Mouse (Mus musculus) CH12.LX (cell line): ENCODE results near the gene Proser2. TPM values are rescaled to one million over a fixed set of nuclear protein-coding genes. Genes with fewer than 3 reads are reported as not detected.
A peak's percentile ranks its signal among the peaks of the same experiment; 100 is the strongest.

Source experiments
- DNase-seq: peaks from one replicate; pipeline ENCODE4 v3.0.0-alpha.2; 2013; ENCODE audit errors: extremely low read depth
- H3K27ac ChIP-seq: 2 replicates; pipeline ENCODE4 v1.5.1; 2012; ENCODE audit warnings: low read depth, mild to moderate bottlenecking, control low read depth, moderate library complexity; ENCODE audit not compliant: insufficient read depth
- H3K27me3 ChIP-seq: replicated peaks from 2 replicates; pipeline ENCODE3; 2012; ENCODE audit warnings: inconsistent platforms
- H3K36me3 ChIP-seq, 2 experiments: replicated peaks in 1 of 2; 2 replicates each; pipeline versions ENCODE3 to v1.6.1; 2012; ENCODE audit warnings: inconsistent platforms in 1 of 2, low read length in 1 of 2, mild to moderate bottlenecking in 1 of 2, mixed read lengths in 1 of 2, moderate library complexity in 1 of 2; ENCODE audit not compliant: control insufficient read depth in 1 of 2, insufficient read depth in 1 of 2
- H3K4me1 ChIP-seq, 2 experiments: 2 replicates each; pipeline ENCODE4 v1.6.1; 2012; ENCODE audit warnings: inconsistent platforms in 1 of 2, moderate library complexity in 1 of 2; ENCODE audit not compliant: insufficient read depth in 2 of 2, control insufficient read depth in 1 of 2
- H3K4me2 ChIP-seq: 2 replicates; pipeline ENCODE4 v1.6.1; 2012; ENCODE audit warnings: low read depth, mild to moderate bottlenecking, control low read depth; ENCODE audit not compliant: poor library complexity, insufficient read depth, severe bottlenecking
- H3K4me3 ChIP-seq, 3 experiments: fragments of 150-350 bp in 1 of 3; sonication (generic) in 1 of 3; replicated peaks in 1 of 3; 2 replicates each; pipeline versions ENCODE3 to v1.5.1; 2011 to 2012; ENCODE audit warnings: low read depth in 2 of 3, low read length in 2 of 3, mild to moderate bottlenecking in 2 of 3, moderate library complexity in 2 of 3, control low read depth in 1 of 3, improper control_type of control experiment in 1 of 3, inconsistent platforms in 1 of 3, mixed read lengths in 1 of 3; ENCODE audit not compliant: poor library complexity in 1 of 3
- H3K79me2 ChIP-seq: replicated peaks from 2 replicates; pipeline ENCODE4 v1.6.1; 2012; ENCODE audit warnings: mild to moderate bottlenecking, moderate library complexity; ENCODE audit not compliant: control insufficient read depth, poor library complexity, insufficient read depth, severe bottlenecking; ENCODE audit errors: extremely low read depth
- H3K9ac ChIP-seq: 2 replicates; pipeline ENCODE4 v1.6.1; 2012; ENCODE audit warnings: low read depth, mild to moderate bottlenecking, control low read depth, moderate library complexity; ENCODE audit not compliant: insufficient read depth
- H3K9me3 ChIP-seq: replicated peaks from 2 replicates; pipeline ENCODE3; 2012; ENCODE audit warnings: low read length, inconsistent platforms, mixed read lengths
- BHLHE40 ChIP-seq: IDR thresholded peaks from 2 replicates; pipeline ENCODE4 v1.6.1; 2011; ENCODE audit warnings: mild to moderate bottlenecking, low read depth, low read length, improper control_type of control experiment
- CHD1 ChIP-seq: IDR thresholded peaks from 2 replicates; pipeline ENCODE4 v1.6.1; 2012; ENCODE audit warnings: low read depth, low read length, improper control_type of control experiment, inconsistent platforms
- CHD2 ChIP-seq: IDR thresholded peaks from 2 replicates; pipeline ENCODE4 v1.6.1; 2011; ENCODE audit warnings: low read length, improper control_type of control experiment
- CTCF ChIP-seq, 2 experiments: IDR thresholded peaks in 1 of 2; conservative IDR thresholded peaks in 1 of 2; 2 replicates each; pipeline ENCODE4 v1.5.1; 2011 to 2012; ENCODE audit warnings: low read depth in 2 of 2, low read length in 2 of 2, improper control_type of control experiment in 1 of 2, inconsistent platforms in 1 of 2, mild to moderate bottlenecking in 1 of 2, moderate library complexity in 1 of 2
- E2F4 ChIP-seq: IDR thresholded peaks from 2 replicates; pipeline ENCODE4 v1.6.1; 2011; ENCODE audit warnings: low read depth, low read length, improper control_type of control experiment; ENCODE audit not compliant: insufficient replicate concordance
- EP300 ChIP-seq: IDR thresholded peaks from 2 replicates; pipeline ENCODE4 v1.6.1; 2011; ENCODE audit warnings: low read length, improper control_type of control experiment
- GABPA ChIP-seq: IDR thresholded peaks from 2 replicates; pipeline ENCODE4 v1.6.1; 2012; ENCODE audit warnings: low read depth, low read length, improper control_type of control experiment, inconsistent platforms; ENCODE audit not compliant: insufficient replicate concordance
- IRF4 ChIP-seq: IDR thresholded peaks from 2 replicates; pipeline ENCODE4 v1.6.1; 2014; ENCODE audit warnings: low read depth, mild to moderate bottlenecking, inconsistent platforms, low read length, improper control_type of control experiment
- JUN ChIP-seq: IDR thresholded peaks from 2 replicates; pipeline ENCODE4 v1.6.1; 2011; ENCODE audit warnings: low read depth, mild to moderate bottlenecking, low read length, improper control_type of control experiment, moderate library complexity; ENCODE audit not compliant: insufficient read depth
- JUND ChIP-seq: conservative IDR thresholded peaks from 2 replicates; pipeline ENCODE4 v1.6.1; 2011; ENCODE audit warnings: low read depth, low read length, improper control_type of control experiment
- MAFK ChIP-seq: IDR thresholded peaks from 2 replicates; pipeline ENCODE4 v1.6.1; 2011; ENCODE audit warnings: low read length, improper control_type of control experiment; ENCODE audit not compliant: insufficient replicate concordance
- MAX ChIP-seq: IDR thresholded peaks from 2 replicates; pipeline ENCODE4 v1.6.1; 2011; ENCODE audit warnings: low read length, improper control_type of control experiment
- MEF2A ChIP-seq: IDR thresholded peaks from 2 replicates; pipeline ENCODE4 v1.6.1; 2014; ENCODE audit warnings: low read depth, mild to moderate bottlenecking, inconsistent platforms, low read length, improper control_type of control experiment, borderline replicate concordance
- MYC ChIP-seq: IDR thresholded peaks from 2 replicates; pipeline ENCODE4 v1.6.1; 2011; ENCODE audit warnings: low read depth, mild to moderate bottlenecking, improper control_type of control experiment, low read length
- NELFE ChIP-seq: IDR thresholded peaks from 2 replicates; pipeline ENCODE4 v1.6.1; 2011; ENCODE audit warnings: low read depth, low read length, improper control_type of control experiment
- PAX5 ChIP-seq: IDR thresholded peaks from 2 replicates; pipeline ENCODE4 v1.6.1; 2012; ENCODE audit warnings: low read length, inconsistent platforms, mixed read lengths
- POLR2AphosphoS2 ChIP-seq: IDR thresholded peaks from 2 replicates; pipeline ENCODE4 v1.6.1; 2011; ENCODE audit warnings: low read depth, low read length, improper control_type of control experiment
- RCOR1 ChIP-seq: conservative IDR thresholded peaks from 2 replicates; pipeline ENCODE4 v1.6.1; 2012; ENCODE audit warnings: low read depth, mild to moderate bottlenecking, inconsistent platforms, low read length, improper control_type of control experiment
- SIN3A ChIP-seq: IDR thresholded peaks from 2 replicates; pipeline ENCODE4 v1.6.1; 2012; ENCODE audit warnings: low read length, improper control_type of control experiment, inconsistent platforms
- SMC3 ChIP-seq: IDR thresholded peaks from 2 replicates; pipeline ENCODE4 v1.6.1; 2011; ENCODE audit warnings: low read depth, low read length, improper control_type of control experiment
- TBP ChIP-seq: conservative IDR thresholded peaks from 2 replicates; pipeline ENCODE4 v1.6.1; 2011; ENCODE audit warnings: low read depth, low read length, improper control_type of control experiment
- TCF12 ChIP-seq: IDR thresholded peaks from 2 replicates; pipeline ENCODE4 v1.6.1; 2014; ENCODE audit warnings: low read depth, mild to moderate bottlenecking, inconsistent platforms, low read length, improper control_type of control experiment
- USF1 ChIP-seq: IDR thresholded peaks from 2 replicates; pipeline ENCODE4 v1.6.1; 2014; ENCODE audit warnings: low read depth, mild to moderate bottlenecking, inconsistent platforms, low read length, improper control_type of control experiment
- USF2 ChIP-seq: conservative IDR thresholded peaks from 2 replicates; pipeline ENCODE4 v1.6.1; 2011; ENCODE audit warnings: low read depth, low read length, improper control_type of control experiment
- ZKSCAN1 ChIP-seq: IDR thresholded peaks from 2 replicates; pipeline ENCODE4 v1.6.1; 2012; ENCODE audit warnings: low read depth, inconsistent platforms, low read length, improper control_type of control experiment, borderline replicate concordance
- ZMIZ1 ChIP-seq: IDR thresholded peaks from 2 replicates; pipeline ENCODE4 v1.6.1; 2012; ENCODE audit warnings: low read depth, mild to moderate bottlenecking, inconsistent platforms, low read length, improper control_type of control experiment
- ZNF384 ChIP-seq: IDR thresholded peaks from 2 replicates; pipeline ENCODE4 v1.6.1; 2012; ENCODE audit warnings: low read depth, low read length, improper control_type of control experiment, inconsistent platforms
- dilution Hi-C: fragments of 300-500 bp; cut with MboI; formaldehyde crosslinking; loops from 2 replicates; pipeline ENCODE4 v1.14.3; 2020; ENCODE audit warnings: low sequenced_read_pairs; ENCODE audit not compliant: extremely low pct_unique_long_range_greater_than_20kb, extremely low pct_ligation_motif_present
- in situ Hi-C: fragments of 300-500 bp; cut with MboI; formaldehyde crosslinking; loops from 3 replicates; pipeline ENCODE4 v1.14.3; 2019; ENCODE audit warnings: low sequenced_read_pairs, low pct_ligation_motif_present, low pct_unique_long_range_greater_than_20kb, mixed read lengths
- polyA plus RNA-seq: library from polyadenylated mRNA; unstranded; fragments of >175 nt; gene quantifications from 2 replicates; pipeline ENCODE4 v1.2.1, GENCODE M21; 2012; ENCODE audit warnings: low read depth; ENCODE audit not compliant: insufficient read length
- total RNA-seq, 2 experiments: library from RNA; depleted of rRNA; stranded (reverse); fragments of 300-350 nt in 1 of 2; fragments of >200 nt in 1 of 2; gene quantifications; 2 replicates each; pipeline ENCODE4 v1.2.3; 2012 to 2014

Gene Proser2
- total and polyA plus RNA-seq, 3 experiments: 0.29 to 2.1 TPM; not detected in 1

DNA sequence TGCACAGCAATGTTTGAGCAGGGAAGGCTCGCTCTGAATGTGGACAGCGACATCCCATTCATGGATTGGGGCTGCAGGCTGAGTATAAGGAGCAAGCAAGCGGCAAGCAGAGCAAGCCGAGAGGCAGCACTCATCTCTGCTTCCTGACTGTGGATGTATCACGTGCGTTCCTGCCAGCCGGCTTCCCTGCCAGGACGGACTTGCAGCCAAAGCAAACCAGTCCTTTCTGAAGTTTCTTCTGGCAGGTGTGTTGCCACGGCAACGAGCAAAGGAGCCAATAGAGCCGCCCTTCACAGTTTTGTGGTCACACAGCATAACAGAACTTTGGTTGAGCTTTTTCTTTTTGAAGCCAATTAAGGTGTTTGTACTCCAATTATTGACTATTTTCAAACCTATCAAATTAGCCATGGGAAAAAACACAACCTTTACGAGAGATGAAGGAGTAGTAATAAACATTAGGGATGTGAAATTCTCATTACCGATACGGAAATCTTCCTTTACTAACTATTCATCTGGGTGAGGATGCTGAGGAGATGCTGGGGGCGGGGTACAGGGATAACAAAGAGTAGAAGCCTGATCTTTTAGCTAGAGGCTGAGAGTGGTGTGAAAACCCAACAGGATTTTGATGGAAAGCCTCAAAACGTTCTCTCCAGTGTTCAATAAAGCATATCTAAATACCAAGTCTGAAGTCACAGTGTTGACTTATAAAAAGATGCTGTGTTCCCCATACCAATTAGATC lies 13.1 kb upstream of the Proser2 start:
- H3K79me2 ChIP-seq: no peaks in the 10 kb centered on the region
- no peaks in the 10 kb centered on the region for H3K27me3 ChIP-seq
- H3K4me2 ChIP-seq: no peak overlapping the region
- no peak for DNase-seq
- H3K4me3 ChIP-seq: no peak overlapping the region
- TF ChIP-seq IRF4 (no peak), JUND (no peak), SMC3 (no peak), E2F4 (no peak), ZKSCAN1 (no peak), USF2 (no peak), NELFE (no peak), EP300 (no peak), CHD2 (no peak), POLR2AphosphoS2 (no peak), PAX5 (no peak), TCF12 (no peak), MAX (no peak), JUN (no peak), SIN3A (no peak), GABPA (no peak), CTCF (conservative IDR thresholded peaks at IDR 0.05 in 1 of 2, IDR thresholded peaks at IDR 0.05 in 1 of 2; ENCODE audit: low read depth in 2 of 2, low read length in 2 of 2) (no peak)
- TF ChIP-seq, all 38 proteins: peak for 0
- no peak overlapping the region for H3K27ac ChIP-seq
- H3K4me1 ChIP-seq: peaks cover 8 to 16% of the 10 kb centered on the region in 2 experiments; a peak in 3 of 4 replicates
- no peaks in the 10 kb centered on the region for H3K36me3 ChIP-seq
- dilution Hi-C loops: no loop called here
- in situ Hi-C loops: no loop called here
- H3K9me3 ChIP-seq: no peaks in the 10 kb centered on the region
- H3K9ac ChIP-seq: no peak overlapping the region

- TF ChIP-seq BHLHE40 (peak; percentile 87), SMC3 (0 out of 2 replicates have a peak, but pooled peaks have one; percentile 4), E2F4 (no peak), EP300 (peak; percentile 78), IRF4 (peak; percentile 89), GABPA (no peak), ZMIZ1 (no peak), CHD1 (no peak), USF1 (no peak), TBP (0 out of 2 replicates have a peak, but pooled peaks have one; percentile 28), MEF2A (peak; percentile 44; the same call in 1 of the 2 replicates), SIN3A (no peak), JUN (0 out of 2 replicates have a peak, but pooled peaks have one; percentile 33), ZNF384 (0 out of 2 replicates have a peak, but pooled peaks have one; percentile 30), ZKSCAN1 (no peak), CHD2 (0 out of 2 replicates have a peak, but pooled peaks have one; percentile 56), MYC (no peak), POLR2AphosphoS2 (no peak), JUND (peak; percentile 29), USF2 (no peak), MAFK (peak; percentile 62; the same call in 1 of the 2 replicates), TCF12 (peak; percentile 67; the same call in 1 of the 2 replicates), RCOR1 (0 out of 2 replicates have a peak, but pooled peaks have one; percentile 54)
- Histone ChIP-seq H3K4me1 (peaks cover 8 to 16% of the 10 kb centered on the region in 2 experiments; a peak in 3 of 4 replicates), H3K36me3 (no peaks in the 10 kb centered on the region), H3K27ac (no peak overlapping the region), H3K4me3 (no peak overlapping the region), H3K79me2 (no peaks in the 10 kb centered on the region), H3K9ac (no peak overlapping the region), H3K9me3 (no peaks in the 10 kb centered on the region), H3K27me3 (no peaks in the 10 kb centered on the region), H3K4me2 (no peak overlapping the region)
- dilution Hi-C loops (no loop called here), in situ Hi-C loops (no loop called here)
- DNase-seq: peak; percentile 58
Observed at GRCm38 (mm10) chr2:6140572-6141161, 10.7 kb upstream of the Proser2 start.
